Mouse (Mus musculus) retina, postnatal 7 days (tissue): Measurements from ENCODE around the gene 4930539E08Rik.

ENCODE experiments used
- DNase-seq: peaks from one replicate; pipeline ENCODE4 v3.0.0-alpha.2; 2012; ENCODE audit warnings: low read depth, low spot score

Gene 4930539E08Rik

DNA sequence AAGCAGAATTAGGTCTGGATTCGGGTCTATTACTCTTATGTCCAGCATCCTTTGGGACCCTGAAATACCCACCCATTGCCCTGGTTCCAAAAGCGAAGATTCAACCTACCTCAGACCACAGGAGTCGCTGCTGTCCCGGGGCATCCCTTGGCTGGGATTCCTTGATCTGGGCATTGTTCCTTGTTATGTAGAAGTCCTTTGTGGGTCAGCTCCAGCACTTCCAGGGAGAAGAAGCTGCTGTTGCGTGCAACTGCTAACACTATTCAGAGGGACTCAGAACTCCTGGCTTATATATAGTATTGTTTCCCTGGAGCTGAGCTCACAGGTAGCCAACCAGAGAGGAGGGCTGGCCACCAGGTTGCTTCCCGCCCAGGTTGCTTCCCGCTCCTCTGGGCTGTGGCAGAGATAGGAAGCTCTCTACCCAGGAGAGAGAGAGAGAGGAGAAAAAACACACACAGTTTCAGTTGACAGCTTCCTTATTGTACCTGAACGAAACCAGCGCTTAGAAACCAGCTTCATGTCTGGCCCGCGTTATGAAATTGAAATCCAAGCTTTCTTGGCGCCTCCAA lies at the start of gene 4930539E08Rik:
Gene 4930539E08Rik (minus strand): TSS at position 265 of the 569 bp plus-strand sequence.
- DNase-seq, result no peak

DNA sequence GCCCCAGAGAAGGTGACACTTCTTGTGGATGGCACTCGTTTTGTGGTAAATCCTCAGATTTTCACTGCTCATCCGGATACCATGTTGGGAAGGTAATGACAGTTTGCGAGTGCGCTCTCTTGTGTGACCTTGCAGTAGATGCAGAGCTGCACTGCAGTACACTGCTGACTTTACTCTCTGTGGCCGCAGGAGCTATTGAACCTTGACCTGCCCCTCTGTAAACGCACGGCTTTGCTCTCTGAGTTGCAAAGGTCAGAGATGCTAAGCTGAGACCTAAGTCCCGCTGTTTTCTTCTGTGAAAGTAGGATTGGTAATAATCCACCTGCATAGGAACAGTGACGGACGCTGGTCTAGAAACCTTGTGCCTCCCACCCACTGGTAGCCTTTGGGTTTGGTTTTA lies 46.5 kb upstream of the 4930539E08Rik start:
- DNase-seq, result no peak

DNA sequence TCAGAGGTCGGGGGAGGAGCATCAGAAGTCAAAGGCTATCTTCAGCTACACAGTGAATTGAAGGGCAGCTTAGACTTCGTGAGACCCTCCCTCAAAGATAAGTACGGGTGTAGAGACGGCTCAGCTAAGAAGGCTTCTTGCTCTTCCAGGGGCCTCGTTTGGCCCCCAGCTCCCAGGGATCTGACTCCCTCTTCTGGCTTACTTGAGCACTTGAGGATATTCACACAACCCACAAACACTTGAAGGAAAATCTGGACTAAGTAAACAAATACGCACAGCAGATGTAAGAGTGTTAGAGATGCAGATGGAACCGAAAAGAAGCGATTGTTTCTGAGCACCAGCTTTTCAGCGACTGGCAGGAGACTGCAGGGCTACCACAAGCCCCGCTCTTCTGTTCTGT lies 45.5 kb upstream of the 4930539E08Rik start:
- DNase-seq, result no peak

DNA sequence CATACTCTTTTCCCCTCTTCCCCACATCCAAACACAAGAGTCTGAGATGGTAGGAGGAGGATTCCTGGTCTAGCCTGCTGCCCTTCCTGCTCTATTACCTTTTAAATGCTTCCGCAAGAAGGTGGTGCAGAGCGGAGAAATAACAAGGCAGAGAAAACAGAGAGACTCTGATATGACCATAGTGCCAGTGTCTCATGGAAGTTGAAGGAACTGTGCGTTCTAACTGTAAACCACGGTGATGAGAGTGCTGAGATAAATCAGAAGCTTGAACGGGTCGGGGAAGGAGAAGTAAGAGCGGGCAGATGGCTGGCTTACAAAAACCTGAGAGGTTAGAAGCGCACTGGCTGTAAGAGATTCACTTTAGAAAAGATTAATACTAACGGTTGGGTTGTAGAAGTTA lies 39.3 kb upstream of the 4930539E08Rik start:
- no peak for DNase-seq

DNA sequence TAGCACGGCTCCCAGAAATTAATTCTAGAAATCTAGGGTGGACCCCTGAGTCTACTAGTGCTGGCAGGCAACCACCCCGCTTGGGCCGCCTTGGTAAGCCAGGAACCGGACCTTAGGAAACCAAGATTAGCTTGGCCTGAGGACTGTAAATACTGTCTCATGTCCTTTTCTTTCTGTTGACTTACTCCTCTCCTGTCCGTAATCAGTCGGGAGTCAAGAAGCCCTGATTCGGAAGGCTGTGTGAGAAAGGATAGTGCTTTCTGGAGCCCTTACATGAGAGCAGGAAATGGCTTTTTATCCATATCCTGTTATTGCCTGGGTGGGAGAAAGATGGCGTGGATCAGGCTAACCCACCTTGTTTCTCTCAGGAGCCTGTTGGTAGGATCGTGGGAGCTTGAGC lies 38.1 kb upstream of the 4930539E08Rik start:
- DNase-seq, result no peak

DNA sequence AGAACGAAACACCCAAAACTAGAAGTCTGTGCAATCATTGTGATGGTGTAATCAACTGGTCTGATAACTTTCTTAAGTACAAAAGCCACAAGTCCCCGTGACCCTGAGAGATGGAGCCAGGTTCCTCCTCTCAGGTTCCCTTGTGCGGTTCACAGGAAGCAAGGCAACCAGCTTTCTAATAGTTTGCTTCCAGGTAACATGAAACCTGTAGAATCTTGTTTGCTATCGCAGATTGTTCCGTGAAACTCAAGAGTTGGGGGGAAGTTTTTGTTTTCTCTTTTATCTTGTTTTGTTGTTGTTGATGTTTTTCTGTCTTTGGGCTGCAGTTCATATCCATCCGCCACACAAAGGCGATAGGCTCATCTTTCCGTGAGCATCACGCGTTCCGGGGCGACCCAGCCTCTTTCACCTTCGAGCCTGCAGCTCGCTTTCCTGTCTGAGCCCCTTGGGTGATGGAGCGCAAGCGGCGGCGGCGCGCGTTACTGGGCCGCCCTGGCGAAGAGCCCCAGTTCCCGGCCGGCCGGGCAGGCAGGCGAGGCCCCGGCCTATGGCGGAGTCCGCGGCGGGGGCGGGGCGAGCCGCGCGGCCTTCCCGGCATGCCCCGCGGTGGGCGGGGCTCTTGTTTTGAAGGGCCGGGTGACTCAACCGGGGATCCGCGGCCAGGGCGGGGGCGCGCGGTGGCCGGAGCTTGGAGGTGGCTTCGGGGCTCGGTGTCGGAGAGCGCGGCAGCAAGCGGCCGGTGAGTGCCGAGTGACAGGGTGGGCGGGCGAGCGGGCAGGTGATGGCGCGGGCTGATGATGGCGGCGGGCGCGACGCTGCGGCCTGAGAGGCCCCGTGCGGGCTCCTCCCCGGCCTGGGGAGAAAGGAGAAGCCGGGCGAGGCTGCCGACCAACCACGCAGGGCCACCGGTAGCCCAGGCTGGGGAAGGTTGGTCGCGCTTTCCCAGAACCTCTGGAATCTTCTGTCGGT lies 37.0 kb upstream of the 4930539E08Rik start, which contains the start of gene Kctd20:
Gene Kctd20 (plus strand): TSS at position 120 of the 969 bp plus-strand sequence.
- peak; percentile 89 for DNase-seq

DNA sequence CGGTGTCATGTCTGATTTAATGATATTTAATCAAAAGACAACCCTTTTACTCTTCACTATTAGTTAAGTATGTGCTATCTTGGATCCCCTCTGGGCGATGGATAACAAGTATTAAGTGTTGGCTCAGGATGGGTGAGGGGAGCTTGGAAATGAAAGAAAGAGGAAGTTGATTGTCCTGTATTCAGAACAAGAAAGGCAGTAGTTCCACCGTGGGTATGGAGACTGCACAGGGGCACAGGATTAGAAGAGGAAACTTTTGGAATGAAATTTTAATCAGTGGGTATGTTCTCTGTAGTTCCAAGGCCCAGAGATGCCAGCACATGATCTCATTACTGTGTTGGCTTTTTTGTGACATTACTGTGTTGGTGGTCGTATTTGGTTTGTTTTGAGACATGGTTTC lies 35.6 kb upstream of the 4930539E08Rik start:
- DNase-seq, result no peak

DNA sequence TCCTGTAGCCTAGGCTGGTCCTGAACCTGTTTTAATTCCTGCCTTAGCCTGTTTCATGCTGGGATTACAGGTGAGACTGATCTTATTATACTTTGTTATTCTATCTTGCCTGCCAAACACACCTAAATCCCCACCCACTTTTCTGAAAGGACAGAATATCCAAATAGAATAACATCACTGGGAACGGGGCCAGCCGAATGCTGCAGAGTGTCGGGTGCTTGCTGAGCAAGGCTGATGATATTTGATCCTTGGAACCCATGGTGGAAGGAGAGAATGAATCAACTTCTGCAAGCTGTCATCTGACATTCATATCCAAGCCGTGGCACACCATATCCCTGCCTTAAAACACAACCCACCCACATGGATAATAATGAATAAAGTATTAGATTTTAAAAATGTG lies 33.5 kb upstream of the 4930539E08Rik start:
- no peak for DNase-seq

DNA sequence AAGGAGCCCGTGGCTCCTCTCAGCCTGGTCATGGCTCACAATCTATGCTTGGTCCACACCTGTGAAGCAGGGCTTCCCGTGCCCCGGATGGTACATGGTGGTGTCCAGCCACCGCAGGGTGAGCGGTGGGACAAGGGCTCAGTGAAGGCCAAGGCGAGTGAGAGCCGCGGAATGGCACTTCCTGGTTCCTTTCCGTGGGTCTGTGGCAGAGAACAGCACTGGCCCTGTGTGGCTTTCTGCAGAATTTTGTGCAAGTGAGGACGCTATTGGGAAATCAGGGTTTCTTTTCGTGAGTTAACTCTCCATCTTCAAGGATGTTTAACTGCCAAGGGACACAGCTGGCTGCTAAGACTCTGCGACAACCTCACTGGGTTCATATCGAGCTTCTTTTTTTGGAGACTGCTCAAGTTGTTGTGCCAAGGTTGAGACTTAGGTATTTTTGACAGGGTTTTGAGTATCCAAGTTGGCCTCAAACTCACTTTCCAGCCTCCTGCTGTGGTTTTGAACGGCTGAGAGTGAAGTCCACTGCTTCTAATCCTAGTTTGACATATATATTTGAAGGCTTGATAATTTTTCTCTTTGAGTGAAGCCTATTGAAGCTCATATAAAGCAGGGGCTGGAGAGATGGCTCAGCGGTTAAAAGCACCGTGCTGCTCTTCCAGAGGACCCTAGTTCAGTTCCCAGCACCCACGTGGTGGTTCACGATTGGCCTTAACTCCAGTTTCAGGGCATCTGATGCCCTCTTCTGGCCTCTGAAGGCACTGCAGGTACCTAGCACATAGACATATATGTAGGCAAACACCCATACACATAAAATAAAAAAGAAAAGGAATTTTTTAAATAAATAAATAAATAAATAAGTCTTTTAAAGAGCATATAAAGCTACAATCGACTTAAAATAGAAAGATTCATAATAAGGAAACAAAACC lies 32.2 kb upstream of the 4930539E08Rik start:
- no peak for DNase-seq

DNA sequence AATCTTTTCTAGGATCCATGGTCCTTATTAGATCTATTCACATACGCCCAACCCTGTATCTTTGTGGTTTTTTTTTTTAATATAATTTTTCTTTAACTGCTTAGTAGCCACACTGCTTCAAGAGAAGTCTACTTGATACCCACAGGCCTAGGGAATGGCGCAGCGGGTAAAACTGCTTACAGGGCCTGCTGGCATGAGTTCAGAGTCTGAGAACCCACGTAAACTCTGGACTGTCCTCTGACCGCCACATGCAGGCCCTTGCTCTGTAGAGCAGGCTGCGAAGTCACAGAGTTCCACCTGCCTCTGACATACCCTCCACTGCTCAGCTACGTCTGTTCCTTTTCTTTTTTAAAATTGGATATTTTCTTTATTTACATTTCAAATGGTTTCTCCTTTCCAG lies 29.4 kb upstream of the 4930539E08Rik start:
- no peak for DNase-seq

DNA sequence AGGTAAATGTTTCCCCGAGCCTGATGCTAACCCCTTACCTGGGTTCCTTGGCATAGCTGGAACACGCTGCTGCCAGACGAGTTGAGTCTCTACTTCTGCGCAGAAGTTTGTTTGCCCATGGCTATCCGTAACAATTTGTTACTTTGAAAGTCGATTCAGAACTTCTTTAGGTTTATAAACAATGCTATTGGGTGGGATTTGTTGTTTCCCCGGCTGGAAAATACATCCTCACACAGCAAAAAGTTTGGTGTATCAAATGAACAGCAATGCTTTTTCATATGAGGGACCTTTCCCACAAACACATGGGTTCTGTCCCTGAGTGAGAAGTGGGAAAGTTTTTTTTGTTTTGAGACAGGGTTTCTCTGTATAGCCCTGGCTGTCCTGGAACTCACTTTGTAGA lies 28.6 kb upstream of the 4930539E08Rik start, which contains the start of gene Pxt1:
Gene Pxt1 (minus strand): TSS at position 101 of the 400 bp plus-strand sequence.
- DNase-seq, result no peak

DNA sequence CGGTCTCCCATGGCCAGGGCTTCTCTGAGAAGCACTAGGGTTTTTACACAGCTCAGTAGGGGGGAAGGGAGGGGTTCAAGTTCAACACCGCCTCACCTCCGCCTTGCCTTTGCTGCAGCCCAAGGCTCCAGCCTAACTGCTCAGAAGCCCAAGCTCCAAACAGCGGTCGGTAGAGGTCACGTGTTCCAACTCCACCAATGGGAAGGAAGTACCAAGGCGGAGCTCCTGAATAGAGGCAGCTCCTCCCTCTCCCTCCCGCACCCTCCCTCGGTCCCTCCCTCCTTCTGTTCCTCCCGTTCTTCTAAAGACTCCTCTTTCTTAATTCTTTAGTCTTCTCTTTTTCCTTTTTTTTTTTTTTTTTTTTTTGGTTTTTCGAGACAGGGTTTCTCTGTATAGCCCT lies 27.0 kb upstream of the 4930539E08Rik start:
- DNase-seq, result no peak

DNA sequence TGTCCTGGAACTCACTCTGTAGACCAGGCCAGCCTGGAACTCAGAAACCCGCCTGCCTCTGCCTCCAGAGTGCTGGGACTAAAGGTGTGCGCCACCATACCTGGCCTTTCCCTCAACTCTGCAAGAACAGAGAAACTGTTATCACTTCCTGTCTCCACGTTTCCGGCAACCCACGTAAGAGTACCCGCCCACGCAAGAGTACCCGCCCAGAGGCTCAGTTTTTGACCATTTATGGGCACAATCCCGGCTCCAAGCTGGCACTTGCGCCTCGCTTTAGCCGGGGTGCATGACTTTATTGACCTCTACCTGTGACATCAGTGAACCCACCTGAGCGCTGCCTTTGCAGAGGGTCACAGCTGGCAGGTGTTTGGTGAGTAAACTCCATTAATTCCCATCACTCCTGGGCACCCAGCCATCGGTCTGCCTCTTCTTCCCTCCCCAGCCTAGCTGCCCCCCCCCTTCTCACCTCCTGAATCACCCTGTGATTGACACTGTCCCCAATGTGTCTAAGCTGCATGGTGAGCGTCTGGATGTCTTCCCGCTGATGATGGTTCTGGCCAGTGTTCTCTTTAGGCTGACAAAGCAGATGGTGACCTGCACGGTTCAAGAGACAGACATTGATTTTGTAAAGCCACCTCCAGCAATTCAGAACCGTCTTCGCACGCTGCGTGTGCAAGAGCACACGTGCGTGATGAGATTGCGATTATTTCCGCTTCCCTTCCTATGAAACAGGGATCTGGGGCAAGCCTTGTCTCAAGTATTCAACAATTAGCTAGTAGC lies 25.8 kb upstream of the 4930539E08Rik start:
- DNase-seq, result peak; percentile 34

DNA sequence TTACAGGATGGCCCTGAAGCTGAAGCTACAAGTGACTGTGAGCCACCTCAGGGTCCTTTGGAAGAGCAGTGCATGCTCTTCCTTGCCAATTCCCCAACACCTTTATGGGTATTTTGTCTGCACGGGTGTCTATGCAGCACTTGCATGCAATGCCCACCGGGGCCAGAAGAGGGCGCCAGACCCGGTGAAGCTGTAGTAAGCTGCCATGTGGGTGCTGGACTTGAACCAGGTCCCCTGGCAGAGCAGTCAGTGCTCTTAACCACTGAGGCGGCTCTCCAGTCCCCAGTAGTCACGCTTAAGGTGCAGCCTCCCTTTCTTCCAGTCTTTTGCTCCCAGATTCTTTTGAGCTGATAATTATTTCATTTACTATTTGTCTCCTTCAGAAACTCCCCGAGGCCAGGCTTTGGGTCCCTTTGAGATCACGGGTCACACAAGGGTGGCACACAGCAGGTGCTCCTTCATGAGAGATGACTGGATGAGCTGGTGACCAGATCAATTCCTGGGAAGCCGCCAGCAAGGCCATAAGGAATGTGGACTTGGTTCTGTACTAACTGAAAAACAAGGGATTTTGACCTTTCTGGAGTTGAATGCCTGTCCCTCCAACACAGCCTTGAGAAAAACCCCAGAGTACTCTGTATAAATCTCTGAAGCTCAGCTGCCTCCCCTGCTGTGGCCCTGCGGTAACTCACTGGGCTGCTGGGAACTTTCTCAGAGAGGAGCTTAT lies 21.7 kb upstream of the 4930539E08Rik start:
- no peak for DNase-seq

DNA sequence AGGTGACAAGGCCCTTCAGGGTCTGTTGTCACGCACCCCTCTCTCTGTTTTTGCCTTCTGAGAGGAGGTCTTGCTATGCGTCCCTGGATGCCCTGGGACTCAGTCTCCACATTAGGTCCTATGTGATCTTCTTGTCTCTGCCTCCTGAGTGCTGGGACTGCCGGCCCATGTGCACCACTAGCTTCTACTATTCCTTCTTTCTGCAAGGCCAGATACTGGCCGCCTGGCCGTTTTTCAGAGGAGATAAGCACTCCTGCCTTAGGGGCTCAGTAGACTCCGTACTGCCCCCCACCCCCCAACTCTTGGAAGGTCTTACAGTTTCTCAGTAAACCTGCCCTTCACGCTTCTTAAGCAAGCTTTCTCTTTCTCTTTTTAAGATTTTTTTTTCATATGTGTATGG lies 21.0 kb upstream of the 4930539E08Rik start:
- no peak for DNase-seq

DNA sequence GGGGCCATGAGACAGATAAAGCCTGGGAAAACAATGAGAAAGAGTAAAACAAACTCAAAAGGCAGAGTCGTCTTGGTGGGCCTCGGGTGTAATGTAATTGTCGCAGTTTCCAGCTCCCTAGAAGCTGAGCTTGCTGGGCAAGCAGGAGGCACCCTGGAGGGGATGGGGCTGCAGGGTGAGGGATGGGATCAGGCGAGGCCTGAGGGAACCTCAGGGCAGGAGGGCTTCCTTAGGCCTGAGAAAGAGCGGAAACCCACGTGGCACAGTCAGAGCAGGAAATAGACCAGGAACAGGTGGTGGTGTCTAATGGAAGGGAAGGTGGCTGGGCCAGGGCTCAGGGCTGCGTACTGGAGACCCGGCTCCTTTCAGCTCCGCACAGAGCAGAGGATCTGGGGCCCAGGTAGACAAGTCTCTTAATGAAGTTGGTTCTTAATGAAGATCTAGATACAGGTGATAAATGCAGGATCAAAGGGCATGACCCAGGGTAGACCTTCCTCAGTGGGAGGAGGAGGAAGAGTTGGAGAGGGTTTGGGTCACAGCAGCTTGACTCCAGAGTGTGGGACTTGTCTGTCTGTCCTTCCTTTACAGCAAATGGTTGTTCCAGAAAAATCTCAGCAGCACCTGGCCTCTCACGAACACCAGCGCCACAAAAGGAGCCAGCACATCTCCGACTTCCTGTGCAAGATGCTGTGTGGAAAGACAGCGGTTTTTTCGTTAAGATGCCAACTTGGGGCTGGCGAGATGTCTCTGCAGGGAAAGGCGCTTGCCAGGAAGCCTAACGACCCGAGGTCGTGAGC lies 19.2 kb upstream of the 4930539E08Rik start:
- DNase-seq, result no peak

DNA sequence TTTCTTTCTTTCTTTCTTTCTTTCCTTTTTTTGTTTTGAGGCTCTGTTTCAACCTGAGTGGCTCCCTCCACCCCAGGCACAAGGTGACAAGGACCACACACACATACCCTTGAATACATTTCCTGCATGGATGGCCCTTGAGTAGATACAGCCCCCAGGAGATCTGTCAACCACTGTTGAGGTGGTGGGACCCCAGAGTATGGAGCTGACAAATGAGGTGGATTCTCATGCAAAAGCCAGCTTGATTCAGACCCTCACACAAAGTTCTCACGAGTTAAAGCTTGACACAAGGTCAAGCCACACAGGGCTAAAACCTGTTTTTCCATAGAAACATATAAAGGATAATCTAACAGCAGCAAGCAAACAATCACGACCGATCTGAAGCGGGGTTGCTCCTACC lies 17.1 kb upstream of the 4930539E08Rik start:
- DNase-seq, result no peak

DNA sequence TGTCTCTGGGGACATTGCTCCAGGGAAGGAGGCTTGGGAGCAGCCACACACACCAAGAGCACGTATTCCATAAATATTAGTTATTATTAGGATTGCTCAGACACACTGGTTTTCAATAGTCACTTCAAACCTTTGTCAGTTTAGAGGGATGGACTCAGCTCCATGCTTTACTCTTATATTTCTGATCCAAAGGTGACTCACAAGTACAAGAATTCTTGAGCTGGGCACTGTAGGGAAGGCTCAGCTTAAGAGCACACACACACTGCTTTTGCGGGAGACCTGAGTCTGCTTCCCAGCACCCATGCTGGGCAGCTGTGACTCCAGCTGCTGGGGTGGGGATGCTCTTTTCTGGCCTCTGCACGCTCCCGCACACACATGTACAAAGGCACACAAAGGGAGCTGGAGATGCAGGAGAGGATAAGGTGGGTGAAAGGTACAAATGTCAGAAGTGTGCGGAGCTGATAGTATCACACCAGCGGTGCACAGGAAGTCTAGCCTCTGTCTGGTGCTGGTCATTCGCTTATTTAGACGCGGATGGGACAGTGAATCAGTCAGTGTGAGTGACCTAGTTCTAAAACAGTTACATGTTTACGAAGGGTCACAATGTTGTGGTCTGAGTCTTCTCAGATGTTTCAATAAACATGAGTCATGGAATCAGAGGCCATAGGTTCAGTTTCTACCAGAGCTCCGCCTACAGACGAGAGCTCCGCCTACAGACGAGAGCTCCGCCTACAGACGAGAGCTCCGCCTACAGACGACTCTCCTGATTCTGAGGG lies 16.5 kb upstream of the 4930539E08Rik start:
- no peak for DNase-seq
